In genomic region chr2:31208544-31209142, GRCm38 (mm10) we compare ENCODE assay signal across 24 mouse cellular contexts. TPM values are rescaled to one million over a fixed set of nuclear protein-coding genes. Genes with fewer than 3 reads are reported as not detected.
DNase-seq lines count a peak whose midpoint lies in the region; ATAC-seq lines count a peak whose summit lies in the region.
"Had no signal": no experiment of that assay in that cellular context is flagged by ENCODE, and none has a peak within 500 bp of the region (broad histone marks: within the 10 kb centered on the region; RNA-seq: fewer than 3 reads in every experiment).

No protein-coding gene starts in this region.

- 64% methylated on average over 13 of the region's 13 CpGs for WGBS in heart, embryonic 10.5 days
- WGBS in heart, embryonic 16.5 days, result 53% methylated on average over 13 of the region's 13 CpGs

- H3K9ac ChIP-seq in heart, embryonic 16.5 days (ENCODE audit: low read length), result peak overlapping the region; percentile 26; the same call in 1 of the 2 replicates
- H3K9ac ChIP-seq: embryonic facial prominence, embryonic 12.5 days; forebrain, embryonic 12.5 days; kidney, embryonic 15.5 days; limb, embryonic 13.5 days; liver, embryonic 12.5 days had no signal

- H3K4me3 ChIP-seq in heart, embryonic 10.5 days, result no peak overlapping the region
- no peak overlapping the region for H3K4me3 ChIP-seq in heart, embryonic 16.5 days (ENCODE audit: low read length)
- H3K4me3 ChIP-seq: embryonic facial prominence, embryonic 12.5 days; erythroblast, embryonic 14.5 days; forebrain, embryonic 12.5 days; hindbrain, embryonic 10.5 days; kidney, embryonic 15.5 days; limb, embryonic 13.5 days; liver, embryonic 12.5 days had no signal

- ATAC-seq in heart, embryonic 16.5 days (replicated peaks; ENCODE audit: extremely low read depth, insufficient read depth, low FRiP score), result no peak; the same call in 1 of the 2 replicates
- ATAC-seq in megakaryocyte, adult 5-6 weeks (ENCODE audit: poor library complexity, severe bottlenecking), result peak; percentile 87
- ATAC-seq: liver, embryonic 12.5 days had no signal

- H3K27me3 ChIP-seq in heart, embryonic 10.5 days (ENCODE audit: insufficient read depth, poor library complexity, severe bottlenecking), result no peaks in the 10 kb centered on the region
- H3K27me3 ChIP-seq in heart, embryonic 16.5 days (ENCODE audit: control insufficient read depth, insufficient read depth, low read length), result no peaks in the 10 kb centered on the region
- H3K27me3 ChIP-seq: embryonic facial prominence, embryonic 12.5 days; forebrain, embryonic 12.5 days; kidney, embryonic 15.5 days; limb, embryonic 13.5 days; liver, embryonic 12.5 days had no signal

- peak overlapping the region; percentile 82 for H3K27ac ChIP-seq in heart, embryonic 10.5 days
- peak overlapping the region; percentile 96 for H3K27ac ChIP-seq in heart, embryonic 16.5 days (ENCODE audit: low read length)
- H3K27ac ChIP-seq: embryonic facial prominence, embryonic 12.5 days; forebrain, embryonic 12.5 days; hindbrain, embryonic 10.5 days; kidney, embryonic 15.5 days; limb, embryonic 13.5 days; liver, embryonic 12.5 days; stomach, postnatal 0 days had no signal

- no peaks in the 10 kb centered on the region for H3K9me3 ChIP-seq in heart, embryonic 10.5 days
- H3K9me3 ChIP-seq in heart, embryonic 16.5 days (replicated peaks; ENCODE audit: control insufficient read depth, low read length), result no peaks in the 10 kb centered on the region
- H3K9me3 ChIP-seq: embryonic facial prominence, embryonic 12.5 days; forebrain, embryonic 12.5 days; hindbrain, embryonic 10.5 days; kidney, embryonic 15.5 days; limb, embryonic 13.5 days; liver, embryonic 12.5 days had no signal

- peaks cover 62% of the 10 kb centered on the region for H3K36me3 ChIP-seq in heart, embryonic 10.5 days
- H3K36me3 ChIP-seq in heart, embryonic 16.5 days (ENCODE audit: control insufficient read depth, insufficient read depth), result 0 out of 2 replicates have a peak, but pooled peaks cover 2% of the 10 kb centered on the region

- DNase-seq in heart, embryonic 10.5 days (ENCODE audit: low spot score), result peak; percentile 82
- DNase-seq in heart, adult 11 months, result no peak
- no peak for DNase-seq in heart, adult 8-10 months (ENCODE audit: low spot score)
- DNase-seq in 416B (ENCODE audit: low read depth), result peak; percentile 42
- no peak for DNase-seq in kidney, adult 9 months
- DNase-seq: adrenal gland, postnatal 25 days; cerebellum, adult 8-10 months; gastrocnemius, postnatal 25 days; kidney, postnatal 36 days; layer of hippocampus, postnatal 36 days; lung, postnatal 10 days; right cerebral cortex, postnatal 14 days; thymus, adult 2 months; thymus, postnatal 4 days had no signal

- H3K4me1 ChIP-seq in heart, embryonic 10.5 days, result peaks cover 91% of the 10 kb centered on the region
- H3K4me1 ChIP-seq in heart, embryonic 16.5 days (ENCODE audit: control insufficient read depth, insufficient read depth, low read length), result peaks cover 69% of the 10 kb centered on the region
- H3K4me1 ChIP-seq: limb, embryonic 13.5 days had no signal

- H3K4me2 ChIP-seq in heart, embryonic 16.5 days (ENCODE audit: low read depth, low read length), result 0 out of 2 replicates have a peak overlapping the region, but pooled peaks have one; percentile 24
- H3K4me2 ChIP-seq: embryonic facial prominence, embryonic 12.5 days; forebrain, embryonic 12.5 days; kidney, embryonic 15.5 days; limb, embryonic 13.5 days; liver, embryonic 12.5 days had no signal

RNA-seq across cellular contexts. Expression of gene Ncs1, which starts 37.0 kb away (rescaled TPM):
- polyA plus RNA-seq in heart, embryonic 10.5 days (2016; fragmentation: Nextera tagmentation; extraction: Ambion mirVana), result 44.7 and 51.8 TPM in 2 replicates
- polyA plus RNA-seq in heart, embryonic 16.5 days (2015; fragmentation: Nextera tagmentation; extraction: Ambion mirVana), result 29.4 and 32.1 TPM in 2 replicates
- 10 to 100 TPM; 10.0 to 16.2 (median 14.1) TPM for total RNA-seq in heart, adult 8-10 months (2022)
- 0.14 TPM in 1 of 2 replicates, not detected in the other for total RNA-seq in megakaryocyte, adult 5-6 weeks (2015)
- 0.15 and 0.37 TPM in 2 replicates for total RNA-seq in megakaryocyte, adult 5-6 weeks (2017)
- polyA plus RNA-seq: erythroblast, embryonic 14.5 days had no signal

RNA-seq across cellular contexts. Expression of gene Gpr107, which starts 56.5 kb away (rescaled TPM):
- 35.9 and 37.4 TPM in 2 replicates for polyA plus RNA-seq in heart, embryonic 10.5 days (2016; fragmentation: Nextera tagmentation; extraction: Ambion mirVana)
- polyA plus RNA-seq in heart, embryonic 16.5 days (2015; fragmentation: Nextera tagmentation; extraction: Ambion mirVana), result 29.9 and 31.6 TPM in 2 replicates
- total RNA-seq in heart, adult 8-10 months (2022), result 10 to 100 TPM; 27.1 to 34.5 (median 29.8) TPM
- total RNA-seq in megakaryocyte, adult 5-6 weeks (2015), result 22.1 and 22.2 TPM in 2 replicates
- 29.2 and 32.1 TPM in 2 replicates for total RNA-seq in megakaryocyte, adult 5-6 weeks (2017)

Comparison
In these comparisons a context has a peak if more than half of its experiments do, and no peak if none do; other contexts are left out.
1. DNase-seq: peak in heart, embryonic 10.5 days (single experiment) and 416B (single experiment); none in heart, adult 11 months (single experiment), heart, adult 8-10 months (single experiment) and kidney, adult 9 months (single experiment).
2. RNA of gene Ncs1, which starts 37.0 kb away (total RNA-seq): 10.0 to 16.2 TPM in heart, adult 8-10 months; 0.14 to 0.37 TPM in megakaryocyte, adult 5-6 weeks; every median in the first group is over 4 times any median in the second.